Mouse (Mus musculus): Measurements from ENCODE around the gene Inpp5k. TPM values are rescaled to one million over a fixed set of nuclear protein-coding genes. Genes with fewer than 3 reads are reported as not detected.
"Not testable (repeated sequence)": the region's sequence is repeated elsewhere in the genome, so short reads cannot be mapped to it uniquely, and the experiment has no call there.

Inpp5k gene
- polyA plus RNA-seq, 1 experiment from 2014 or later = 26.0 TPM

- 86% methylated on average over 1 of the region's 1 CpGs for WGBS
- H3K9me3 ChIP-seq = no peaks in the 10 kb centered on the region
- peaks cover 44% of the 10 kb centered on the region for H3K36me3 ChIP-seq
These were observed 59.2 kb downstream of the Inpp5k start for GRCm38 (mm10) chr11:75689977-75690376.

GRCm38 (mm10) chr11:75691047-75691446, 60.3 kb downstream of the Inpp5k start:
- Histone ChIP-seq H3K9me3 (no peaks in the 10 kb centered on the region), H3K4me2 (no peak overlapping the region), H3K27ac (no peak overlapping the region), H3K36me3 (peaks cover 50% of the 10 kb centered on the region), H3K9ac (no peak overlapping the region), H3K4me3 (no peak overlapping the region), H3K27me3 (no peaks in the 10 kb centered on the region), H3K4me1 (no peaks in the 10 kb centered on the region)
- no peak for ATAC-seq (ENCODE audit: borderline replicate concordance, extremely low read depth, low FRiP score, low TSS enrichment)

More at GRCm38 (mm10) chr11:75689977-75690376, 59.2 kb downstream of the Inpp5k start:
- Histone ChIP-seq H3K4me1 (no peaks in the 10 kb centered on the region), H3K9ac (no peak overlapping the region), H3K4me3 (no peak overlapping the region), H3K27ac (no peak overlapping the region), H3K4me2 (no peak overlapping the region), H3K27me3 (no peaks in the 10 kb centered on the region)
- ATAC-seq (ENCODE audit: borderline replicate concordance, extremely low read depth, low FRiP score, low TSS enrichment) = no peak

- Histone ChIP-seq H3K27ac (no peak overlapping the region), H3K4me3 (no peak overlapping the region), H3K9me3 (no peaks in the 10 kb centered on the region), H3K9ac (no peak overlapping the region), H3K27me3 (no peaks in the 10 kb centered on the region), H3K4me2 (no peak overlapping the region), H3K4me1 (no peaks in the 10 kb centered on the region), H3K36me3 (peaks cover 73% of the 10 kb centered on the region)
- no peak for ATAC-seq (ENCODE audit: borderline replicate concordance, extremely low read depth, low FRiP score, low TSS enrichment)
- 90% methylated on average over 5 of the region's 5 CpGs for WGBS
These were observed 62.8 kb downstream of the Inpp5k start for GRCm38 (mm10) chr11:75693570-75693969.

GRCm38 (mm10) chr11:75697464-75697863, 66.7 kb downstream of the Inpp5k start:
- not testable (repeated sequence) for H3K4me3 ChIP-seq; H3K27ac ChIP-seq; H3K4me1 ChIP-seq; H3K4me2 ChIP-seq; ATAC-seq (ENCODE audit: borderline replicate concordance, extremely low read depth, low FRiP score, low TSS enrichment); H3K9me3 ChIP-seq; H3K9ac ChIP-seq; H3K27me3 ChIP-seq
- H3K36me3 ChIP-seq = peaks cover 82% of the 10 kb centered on the region
- 92% methylated on average over 3 of the region's 3 CpGs for WGBS

Other genes with a start within 250 kb of the Inpp5k start
- 46.1 and 57.0 TPM in 2 replicates for gene Serpinf1, start 208.3 kb upstream of the Inpp5k start, polyA plus RNA-seq (2015; fragmentation: Nextera tagmentation; extraction: Ambion mirVana)
- 0.89 and 4.3 TPM in 2 replicates for gene Serpinf2, start 191.4 kb upstream of the Inpp5k start, polyA plus RNA-seq (2015; fragmentation: Nextera tagmentation; extraction: Ambion mirVana)
- 4.5 and 4.8 TPM in 2 replicates for gene Wdr81, start 176.3 kb upstream of the Inpp5k start, polyA plus RNA-seq (2015; fragmentation: Nextera tagmentation; extraction: Ambion mirVana)
- gene Tlcd2, start 169.3 kb upstream of the Inpp5k start, polyA plus RNA-seq (2015; fragmentation: Nextera tagmentation; extraction: Ambion mirVana) = 15.9 and 18.0 TPM in 2 replicates
- 56.9 and 57.3 TPM in 2 replicates for gene Prpf8, start 144.2 kb upstream of the Inpp5k start, polyA plus RNA-seq (2015; fragmentation: Nextera tagmentation; extraction: Ambion mirVana)
- 0.66 and 0.83 TPM in 2 replicates for gene Rilp, start 120.9 kb upstream of the Inpp5k start, polyA plus RNA-seq (2015; fragmentation: Nextera tagmentation; extraction: Ambion mirVana)
- 16.2 and 16.3 TPM in 2 replicates for gene Scarf1, start 117.4 kb upstream of the Inpp5k start, polyA plus RNA-seq (2015; fragmentation: Nextera tagmentation; extraction: Ambion mirVana)
- 5.6 and 6.9 TPM in 2 replicates for gene Slc43a2, start 99.3 kb upstream of the Inpp5k start, polyA plus RNA-seq (2015; fragmentation: Nextera tagmentation; extraction: Ambion mirVana)
- 73.4 and 76.8 TPM in 2 replicates for gene Pitpna, start 42.9 kb upstream of the Inpp5k start, polyA plus RNA-seq (2015; fragmentation: Nextera tagmentation; extraction: Ambion mirVana)
- 71.2 and 78.8 TPM in 2 replicates for gene Myo1c, start 19.5 kb downstream of the Inpp5k start, polyA plus RNA-seq (2015; fragmentation: Nextera tagmentation; extraction: Ambion mirVana)
- gene Crk, start 48.3 kb downstream of the Inpp5k start, polyA plus RNA-seq (2015; fragmentation: Nextera tagmentation; extraction: Ambion mirVana) = 113 and 118 TPM in 2 replicates
- 953 and 961 TPM in 2 replicates for gene Ywhae, start 101.9 kb downstream of the Inpp5k start, polyA plus RNA-seq (2015; fragmentation: Nextera tagmentation; extraction: Ambion mirVana)
- gene Doc2b, start 165.1 kb downstream of the Inpp5k start, polyA plus RNA-seq (2015; fragmentation: Nextera tagmentation; extraction: Ambion mirVana) = 0.74 and 0.79 TPM in 2 replicates